Mouse (Mus musculus) liver, postnatal 0 days (tissue): Measurements from ENCODE around the gene Fgf9.

Experiments
- CTCF ChIP-seq: sonication (generic); IDR thresholded peaks from 2 replicates; pipeline ENCODE4 v1.5.1; 2016; ENCODE audit warnings: antibody characterized with exemption, low read depth
- EP300 ChIP-seq: IDR thresholded peaks from 2 replicates; pipeline ENCODE4 v1.6.1; 2016; ENCODE audit warnings: antibody characterized with exemption, low read depth, mild to moderate bottlenecking

DNA sequence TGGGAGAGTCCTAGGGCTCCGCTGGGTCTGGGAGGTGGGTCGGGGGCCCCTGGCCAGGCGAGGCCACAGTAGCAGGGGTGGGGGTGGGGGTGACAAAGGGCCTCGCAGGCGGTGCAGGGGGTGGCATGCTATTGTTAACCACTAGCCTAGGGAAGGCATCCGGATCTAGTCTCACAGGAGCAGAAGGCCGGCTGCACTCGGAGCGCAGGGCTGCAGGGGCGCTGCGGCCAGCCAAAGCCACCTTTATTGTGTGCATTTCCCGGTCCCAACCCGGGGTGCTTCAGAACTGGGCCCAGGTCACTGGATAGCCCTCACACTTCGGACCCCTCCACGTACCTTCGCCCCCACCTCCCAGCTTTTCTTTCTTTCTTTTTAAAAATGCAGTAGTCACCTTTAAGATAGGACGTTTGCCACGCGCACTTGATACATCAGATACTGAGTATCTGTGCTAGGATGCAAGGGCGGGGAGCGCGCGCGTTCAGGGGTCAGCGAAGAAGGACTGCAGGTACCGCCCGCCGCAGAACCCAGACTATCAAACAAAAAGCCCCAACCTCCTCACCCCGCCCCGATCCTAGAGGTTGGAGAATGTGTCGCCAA is 5.2 kb downstream of the Fgf9 start:
- TF ChIP-seq CTCF (no peak), EP300 (no peak)
